Mouse (Mus musculus) neural tube, postnatal 0 days (tissue): ENCODE results near the gene Ocln. TPM values are rescaled to one million over a fixed set of nuclear protein-coding genes. Genes with fewer than 3 reads are reported as not detected.

Experiments used
- polyA plus RNA-seq: library from polyadenylated mRNA; unstranded; fragments of >200 nt; fragmentation: Nextera tagmentation; extraction: Ambion mirVana; gene quantifications from 2 replicates; pipeline ENCODE4 v1.2.1, GENCODE M21; 2015

Gene Ocln
- polyA plus RNA-seq = 9.9 and 11.7 TPM in 2 replicates

DNA sequence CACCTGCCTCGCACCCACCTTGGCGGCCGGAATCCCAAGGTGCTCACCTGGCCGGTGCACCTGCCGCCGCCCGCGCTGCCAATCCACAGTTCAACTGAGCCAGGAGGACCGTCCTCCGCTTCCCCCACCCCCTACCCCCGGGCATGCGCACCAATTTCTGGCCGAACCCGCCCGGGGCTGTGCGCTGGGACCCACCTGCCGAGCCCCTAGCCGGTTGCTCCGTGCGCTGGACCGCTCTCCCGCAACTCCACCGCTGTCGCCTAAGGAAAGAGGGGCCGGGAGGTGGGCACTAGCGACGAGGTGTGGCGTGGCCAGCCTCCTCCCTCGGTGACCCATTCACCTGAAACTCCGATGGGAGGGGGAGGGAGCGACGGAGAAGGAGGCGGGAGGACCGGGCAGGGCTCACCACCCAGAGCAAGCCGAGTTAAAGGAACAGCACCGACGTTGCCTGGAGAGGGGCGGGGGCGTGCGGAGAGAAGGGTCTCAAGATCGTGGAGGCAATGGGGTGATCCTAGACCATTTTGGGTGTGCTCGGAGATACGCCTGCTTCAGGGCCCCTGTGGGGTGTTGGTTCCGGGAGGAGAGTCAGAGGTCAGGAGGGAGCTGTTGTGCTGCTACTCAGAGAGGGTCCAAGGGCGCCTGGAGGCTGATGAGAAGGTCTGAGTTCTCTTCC, at the start of gene Ocln:
Gene Ocln (minus strand): TSS at position 350 of the 673 bp plus-strand sequence.

GRCm38 (mm10) chr13:100492061-100492787, 60.3 kb downstream of the Ocln start, which contains the start of gene Gtf2h2:
TSS of gene Gtf2h2 (minus strand) at chr13:100492579.

GRCm38 (mm10) chr13:100452415-100453127, 99.9 kb downstream of the Ocln start, which contains the start of gene Naip1:
TSS of gene Naip1 (minus strand) at chr13:100452869.

Other genes with a start within 250 kb of the Ocln start
- 0.13 and 0.14 TPM in 2 replicates for gene Naip6, start 235.0 kb downstream of the Ocln start, polyA plus RNA-seq
- 0.05 TPM in 1 of 2 replicates, not detected in the other for gene Naip1, start 99.8 kb downstream of the Ocln start, polyA plus RNA-seq
- 61.4 and 62.5 TPM in 2 replicates for gene Gtf2h2, start 60.1 kb downstream of the Ocln start, polyA plus RNA-seq
- gene Marveld2, start 64.3 kb upstream of the Ocln start, polyA plus RNA-seq = 2.5 and 2.7 TPM in 2 replicates
- 278 and 282 TPM in 2 replicates for gene Ak6, start 98.3 kb upstream of the Ocln start, polyA plus RNA-seq
- 12.8 and 14.2 TPM in 2 replicates for gene Rad17, start 98.3 kb upstream of the Ocln start, polyA plus RNA-seq
- 34.7 and 40.9 TPM in 2 replicates for gene Taf9, start 98.9 kb upstream of the Ocln start, polyA plus RNA-seq
- gene Ccdc125, start 117.0 kb upstream of the Ocln start, polyA plus RNA-seq = 1.1 and 1.5 TPM in 2 replicates
- 31.7 and 34.0 TPM in 2 replicates for gene Cdk7, start 178.2 kb upstream of the Ocln start, polyA plus RNA-seq
- 208 and 224 TPM in 2 replicates for gene Mrps36, start 191.9 kb upstream of the Ocln start, polyA plus RNA-seq
- gene Cenph, start 223.2 kb upstream of the Ocln start, polyA plus RNA-seq = 4.0 and 4.4 TPM in 2 replicates
- 16.1 and 17.3 TPM in 2 replicates for gene Ccnb1, start 233.9 kb upstream of the Ocln start, polyA plus RNA-seq